Mouse (Mus musculus) midbrain, postnatal 0 days (tissue): ENCODE measurements around the gene Myl6b. TPM values are rescaled to one million over a fixed set of nuclear protein-coding genes. Genes with fewer than 3 reads are reported as not detected.

Source experiments
- ATAC-seq: fragments of 200-750 bp; cut with Nextera tagmentation; 2 replicates; pipeline ENCODE4 v1.8.0; 2017; ENCODE audit warnings: moderate number of reproducible peaks, mild to moderate bottlenecking, moderate TSS enrichment, moderate library complexity; ENCODE audit not compliant: low FRiP score
- DNase-seq: peaks from one replicate; pipeline ENCODE4 v3.0.0-alpha.2; 2015; ENCODE audit warnings: low spot score
- H3K27ac ChIP-seq: fragments of 300-500 bp; sonication (generic); 2 replicates; pipeline ENCODE4 v1.5.1; 2014; ENCODE audit warnings: low read depth, mild to moderate bottlenecking, low read length, mixed read lengths
- H3K27me3 ChIP-seq: fragments of 300-500 bp; sonication (generic); 2 replicates; pipeline ENCODE4 v1.6.1; 2014; ENCODE audit warnings: low read length, control low read depth, mixed read lengths; ENCODE audit not compliant: insufficient read depth
- H3K36me3 ChIP-seq: fragments of 300-500 bp; sonication (generic); 2 replicates; pipeline ENCODE4 v1.6.1; 2014; ENCODE audit warnings: low read length, control low read depth, mixed read lengths; ENCODE audit not compliant: insufficient read depth
- H3K4me1 ChIP-seq: fragments of 300-500 bp; sonication (generic); 2 replicates; pipeline ENCODE4 v1.6.1; 2014; ENCODE audit warnings: mild to moderate bottlenecking, control low read depth, antibody characterized with exemption, low read length, mixed read lengths; ENCODE audit not compliant: insufficient read depth
- H3K4me2 ChIP-seq: fragments of 300-500 bp; sonication (generic); 2 replicates; pipeline ENCODE4 v1.6.1; 2014; ENCODE audit warnings: low read depth, mild to moderate bottlenecking, low read length, mixed read lengths; ENCODE audit not compliant: poor library complexity, severe bottlenecking
- H3K4me3 ChIP-seq: fragments of 300-500 bp; sonication (generic); 2 replicates; pipeline ENCODE4 v1.5.1; 2014; ENCODE audit warnings: low read depth, mild to moderate bottlenecking, low read length, moderate library complexity
- H3K9ac ChIP-seq: fragments of 300-500 bp; sonication (generic); replicated peaks from 2 replicates; pipeline ENCODE4 v1.6.1; 2014; ENCODE audit warnings: mild to moderate bottlenecking, low read length, moderate library complexity, mixed read lengths; ENCODE audit not compliant: poor library complexity, severe bottlenecking
- H3K9me3 ChIP-seq: fragments of 300-500 bp; sonication (generic); 2 replicates; pipeline ENCODE4 v1.6.1; 2016; ENCODE audit warnings: low read length, control low read depth
- CTCF ChIP-seq: IDR thresholded peaks from 2 replicates; pipeline ENCODE4 v1.5.1; 2016; ENCODE audit warnings: antibody characterized with exemption, mild to moderate bottlenecking
- WGBS: fragments of 180-500 bp; shearing (Covaris S2); extraction: QIAGEN DNeasy Blood & Tissue Kit; methylation state at CpG from one replicate; pipeline ENCODE4 v1.1.7; 2014; 5-methylcytosine and 5-hydroxymethylcytosine counted together
- polyA plus RNA-seq: library from polyadenylated mRNA; unstranded; fragments of >200 nt; fragmentation: Nextera tagmentation; extraction: Ambion mirVana; gene quantifications from 2 replicates; pipeline ENCODE4 v1.2.1, GENCODE M21; 2015
- total RNA-seq: library from RNA; depleted of rRNA; stranded (reverse); fragments of >200 nt; gene quantifications from 2 replicates; pipeline ENCODE4 v1.2.3, GENCODE M21; 2014

Myl6b gene
- total and polyA plus RNA-seq, 2 experiments from 2014 or later: 4.9 to 24.6 TPM

DNA sequence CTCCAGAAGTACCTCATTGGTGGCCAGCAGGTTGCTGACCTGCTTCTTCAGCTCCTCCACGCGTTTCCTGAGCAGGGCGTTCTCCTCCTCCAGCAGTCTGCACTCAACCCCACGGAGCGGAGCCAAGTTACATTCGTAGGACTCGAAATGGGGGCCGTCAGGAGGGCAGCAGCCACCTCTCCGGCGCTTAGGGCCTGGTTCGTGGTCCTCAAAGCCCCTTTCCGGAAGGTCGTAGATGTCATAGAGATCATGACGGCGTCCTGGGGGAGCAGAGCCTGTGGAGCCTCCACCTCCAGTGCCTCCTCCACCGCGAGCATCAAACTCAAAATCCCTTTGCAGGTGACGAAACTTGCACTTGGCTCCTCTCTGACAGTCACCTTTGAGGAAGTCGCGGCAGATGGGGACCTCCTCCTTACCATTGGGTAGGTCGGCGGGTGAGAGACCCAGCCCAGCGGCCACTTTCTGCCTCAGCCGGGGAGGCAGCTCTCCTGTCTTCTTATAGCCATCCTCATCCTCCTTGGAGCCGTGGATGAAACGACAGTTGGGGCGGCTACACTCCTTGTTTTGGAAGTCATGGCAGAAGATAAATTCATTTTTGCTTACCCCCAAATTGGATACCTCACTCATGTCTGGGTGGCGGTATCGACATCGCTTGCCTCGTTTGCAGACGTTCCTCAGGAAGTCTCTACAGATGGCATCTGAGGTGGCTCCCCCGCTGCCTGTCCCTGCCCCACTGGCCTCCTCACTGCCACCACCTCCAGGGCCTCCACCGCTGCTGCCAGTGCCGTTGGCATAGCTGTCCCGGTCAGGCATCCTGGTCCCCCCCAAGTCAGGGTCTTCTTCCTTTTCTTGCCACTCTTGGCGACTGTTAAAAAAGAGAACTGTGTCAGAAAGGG, 46.4 kb upstream of the Myl6b start:
- 95% methylated on average over 37 of the region's 37 CpGs for WGBS

DNA sequence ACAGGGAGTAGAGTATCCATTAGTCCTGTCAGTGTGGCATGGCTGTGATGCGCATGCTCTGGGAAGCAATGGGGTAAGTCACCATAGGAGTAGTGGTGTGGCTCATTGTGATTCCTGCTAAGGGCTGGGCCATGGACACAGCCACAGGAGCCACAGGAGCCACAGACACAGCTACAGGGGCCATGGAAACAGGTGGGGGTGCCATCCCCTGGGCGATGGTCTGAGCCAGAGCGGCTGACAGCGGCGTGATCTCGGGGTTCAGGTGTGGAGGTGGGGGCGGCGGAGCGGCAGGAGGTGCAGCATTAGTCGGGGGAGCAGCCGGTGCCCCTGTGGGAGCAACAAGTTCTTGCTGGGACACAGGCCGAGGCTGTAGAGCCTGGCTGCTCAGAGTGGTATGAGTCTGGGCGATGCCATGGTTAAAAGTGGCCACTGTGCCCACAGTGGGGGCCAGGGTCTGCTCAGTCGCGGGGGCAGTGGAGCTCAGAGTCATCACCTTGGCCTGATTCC, 45.7 kb upstream of the Myl6b start:
- Histone ChIP-seq H3K4me1 (peaks cover 8% of the 10 kb centered on the region; the same call in 1 of the 2 replicates), H3K9ac (no peak overlapping the region), H3K27me3 (no peaks in the 10 kb centered on the region), H3K4me3 (no peak overlapping the region), H3K4me2 (no peak overlapping the region), H3K36me3 (peaks cover 27% of the 10 kb centered on the region), H3K27ac (no peak overlapping the region), H3K9me3 (no peaks in the 10 kb centered on the region)
- ATAC-seq (no peak), DNase-seq (no peak)
- WGBS: 97% methylated on average over 15 of the region's 15 CpGs
- TF ChIP-seq CTCF: no peak

More for the DNA sequence above, 46.4 kb upstream of the Myl6b start:
- no peaks in the 10 kb centered on the region for H3K27me3 ChIP-seq
- ATAC-seq (no peak), DNase-seq (no peak)
- no peak for TF ChIP-seq CTCF
- no peak overlapping the region for H3K4me3 ChIP-seq
- peaks cover 27% of the 10 kb centered on the region for H3K36me3 ChIP-seq
- peaks cover 8% of the 10 kb centered on the region; the same call in 1 of the 2 replicates for H3K4me1 ChIP-seq
- no peak overlapping the region for H3K27ac ChIP-seq
- no peak overlapping the region for H3K4me2 ChIP-seq
- no peaks in the 10 kb centered on the region for H3K9me3 ChIP-seq
- no peak overlapping the region for H3K9ac ChIP-seq

DNA sequence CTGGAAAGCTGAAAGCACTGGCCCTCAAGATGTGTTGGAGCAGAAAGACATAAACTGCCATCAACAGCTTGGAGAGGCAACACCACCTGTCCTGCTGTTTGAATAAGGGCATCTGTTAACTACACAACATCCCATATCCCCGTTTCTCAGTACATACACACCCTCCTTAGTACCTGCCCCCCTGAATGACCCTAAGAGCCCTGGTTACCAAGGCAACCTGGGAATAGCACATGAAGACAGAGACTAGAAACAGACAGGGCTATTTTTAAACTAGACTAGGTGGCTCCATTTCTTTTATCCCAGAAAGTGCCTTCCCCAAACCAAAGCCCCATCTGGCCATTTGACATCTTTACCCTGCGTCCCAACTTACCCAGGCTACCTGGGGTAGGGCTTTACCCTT, 44.6 kb upstream of the Myl6b start:
- Histone ChIP-seq H3K4me1 (peaks cover 8% of the 10 kb centered on the region; the same call in 1 of the 2 replicates), H3K27ac (no peak overlapping the region), H3K27me3 (no peaks in the 10 kb centered on the region), H3K9ac (no peak overlapping the region), H3K4me2 (no peak overlapping the region), H3K4me3 (no peak overlapping the region), H3K9me3 (no peaks in the 10 kb centered on the region), H3K36me3 (peaks cover 27% of the 10 kb centered on the region)
- ATAC-seq (no peak), DNase-seq (no peak)
- 56% methylated on average over 2 of the region's 2 CpGs for WGBS
- no peak for TF ChIP-seq CTCF

DNA sequence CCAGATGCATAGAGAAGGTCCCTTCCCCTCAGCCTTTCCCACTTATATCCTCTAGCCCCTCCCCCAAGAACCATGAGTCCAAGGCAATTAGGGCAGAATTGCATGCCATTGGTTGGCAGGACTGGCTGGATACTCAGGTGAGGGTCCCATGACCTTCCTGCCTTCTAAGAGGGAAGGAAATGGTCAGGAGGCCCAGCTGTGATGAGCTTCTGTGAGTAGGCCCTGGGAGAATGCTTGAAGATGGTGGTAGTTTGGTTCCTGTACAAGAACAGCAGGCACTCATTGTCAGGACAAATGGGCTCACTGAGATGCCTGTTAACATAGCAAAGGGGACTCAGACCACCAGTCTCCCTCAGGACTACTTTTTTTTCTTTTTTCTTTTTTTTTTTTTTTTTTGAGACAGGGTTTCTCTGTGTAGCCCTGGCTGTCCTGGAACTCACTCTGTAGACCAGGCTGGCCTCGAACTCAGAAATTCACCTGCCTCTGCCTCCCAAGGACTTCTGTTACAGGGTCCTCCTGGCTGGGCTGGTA, 39.9 kb upstream of the Myl6b start:
- Histone ChIP-seq H3K36me3 (peaks cover 6% of the 10 kb centered on the region; the same call in 1 of the 2 replicates), H3K9me3 (no peaks in the 10 kb centered on the region), H3K9ac (no peak overlapping the region), H3K27me3 (no peaks in the 10 kb centered on the region), H3K4me3 (no peak overlapping the region), H3K4me2 (no peak overlapping the region), H3K27ac (no peak overlapping the region), H3K4me1 (no peaks in the 10 kb centered on the region)
- no peak for TF ChIP-seq CTCF
- DNase-seq: no peak
- WGBS: 90% methylated on average over 1 of the region's 1 CpGs
- no peak for ATAC-seq

- Histone ChIP-seq H3K36me3 (no peaks in the 10 kb centered on the region), H3K27me3 (no peaks in the 10 kb centered on the region), H3K9ac (no peak overlapping the region), H3K4me3 (0 out of 2 replicates have a peak overlapping the region, but pooled peaks have one; percentile 5), H3K27ac (no peak overlapping the region), H3K4me2 (peak overlapping the region; percentile 31), H3K9me3 (no peaks in the 10 kb centered on the region), H3K4me1 (no peaks in the 10 kb centered on the region)
- DNase-seq: peak; percentile 90
- ATAC-seq: peak; percentile 63; the same call in 1 of the 2 replicates
- 15% methylated on average over 18 of the region's 18 CpGs for WGBS
- TF ChIP-seq CTCF: peak; percentile 93
Observed at GRCm38 (mm10) chr10:128536266-128536940, 37.9 kb upstream of the Myl6b start.
